Mouse (Mus musculus) embryonic facial prominence, embryonic 15.5 days (tissue): ENCODE measurements around the gene Gm20671. TPM values are rescaled to one million over a fixed set of nuclear protein-coding genes. Genes with fewer than 3 reads are reported as not detected.

Experiments used
- ATAC-seq: fragments of 200-750 bp; cut with Nextera tagmentation; 2 replicates; pipeline ENCODE4 v1.8.0; 2017; ENCODE audit warnings: low read depth, moderate TSS enrichment; ENCODE audit not compliant: insufficient number of reproducible peaks, low FRiP score, low TSS enrichment
- H3K27ac ChIP-seq: fragments of 300-500 bp; sonication (generic); replicated peaks from 2 replicates; pipeline ENCODE4 v1.5.1; 2015; ENCODE audit warnings: mild to moderate bottlenecking, inconsistent platforms
- H3K27me3 ChIP-seq: fragments of 300-500 bp; sonication (generic); 2 replicates; pipeline ENCODE4 v1.6.1; 2015; ENCODE audit warnings: inconsistent platforms
- H3K36me3 ChIP-seq: fragments of 300-500 bp; sonication (generic); 2 replicates; pipeline ENCODE4 v1.6.1; 2015; ENCODE audit warnings: mild to moderate bottlenecking, inconsistent platforms
- H3K4me1 ChIP-seq: fragments of 300-500 bp; sonication (generic); 2 replicates; pipeline ENCODE4 v1.6.1; 2015; ENCODE audit warnings: inconsistent platforms
- H3K4me2 ChIP-seq: fragments of 300-500 bp; sonication (generic); replicated peaks from 2 replicates; pipeline ENCODE4 v1.6.1; 2015; ENCODE audit warnings: mild to moderate bottlenecking, inconsistent platforms
- H3K4me3 ChIP-seq: fragments of 300-500 bp; sonication (generic); replicated peaks from 2 replicates; pipeline ENCODE4 v1.5.1; 2015; ENCODE audit warnings: mild to moderate bottlenecking, inconsistent platforms
- H3K9ac ChIP-seq: fragments of 300-500 bp; sonication (generic); 2 replicates; pipeline ENCODE4 v1.6.1; 2015; ENCODE audit warnings: inconsistent platforms
- H3K9me3 ChIP-seq: fragments of 300-500 bp; sonication (generic); replicated peaks from 2 replicates; pipeline ENCODE4 v1.6.1; 2016; ENCODE audit warnings: inconsistent platforms
- WGBS: fragments of 180-500 bp; shearing (Covaris S2); methylation state at CpG from one replicate; pipeline ENCODE4 v1.1.7; 2015; 5-methylcytosine and 5-hydroxymethylcytosine counted together
- polyA plus RNA-seq: library from polyadenylated mRNA; unstranded; fragments of >200 nt; fragmentation: Nextera tagmentation; extraction: Ambion mirVana; gene quantifications from 2 replicates; pipeline ENCODE4 v1.2.1, GENCODE M21; 2015

Gene Gm20671
- polyA plus RNA-seq, 1 experiment from 2014 or later = not detected

GRCm38 (mm10) chr5:32713042-32713702 lies 113.7 kb downstream of the Gm20671 start:
- peak overlapping the region; percentile 90 for H3K27ac ChIP-seq
- ATAC-seq = no peak

GRCm38 (mm10) chr5:32712221-32713041 lies 114.5 kb downstream of the Gm20671 start:
- no peak overlapping the region for H3K9ac ChIP-seq
- no peaks in the 10 kb centered on the region for H3K36me3 ChIP-seq
- no peak overlapping the region for H3K27ac ChIP-seq
- H3K9me3 ChIP-seq = no peaks in the 10 kb centered on the region
- ATAC-seq = no peak
- no peaks in the 10 kb centered on the region for H3K27me3 ChIP-seq
- WGBS = 60% methylated on average over 4 of the region's 4 CpGs
- peak overlapping the region; percentile 68; the same call in 1 of the 2 replicates for H3K4me2 ChIP-seq
- H3K4me3 ChIP-seq = 0 out of 2 replicates have a peak overlapping the region, but pooled peaks have one; percentile 60
- 0 out of 2 replicates have a peak, but pooled peaks cover 4% of the 10 kb centered on the region for H3K4me1 ChIP-seq

More at GRCm38 (mm10) chr5:32713042-32713702, 113.7 kb downstream of the Gm20671 start:
- Histone ChIP-seq H3K36me3 (no peaks in the 10 kb centered on the region), H3K4me2 (peak overlapping the region; percentile 68), H3K27me3 (no peaks in the 10 kb centered on the region), H3K4me3 (peak overlapping the region; percentile 60), H3K9ac (peak overlapping the region; percentile 53), H3K4me1 (0 out of 2 replicates have a peak, but pooled peaks cover 4% of the 10 kb centered on the region), H3K9me3 (no peaks in the 10 kb centered on the region)
- WGBS = 18% methylated on average over 2 of the region's 2 CpGs

- 79% methylated on average over 5 of the region's 5 CpGs for WGBS
- Histone ChIP-seq H3K4me2 (no peak overlapping the region), H3K4me3 (no peak overlapping the region)
Observed at GRCm38 (mm10) chr5:32711485-32711884, 115.4 kb downstream of the Gm20671 start.

GRCm38 (mm10) chr5:32706226-32706780 lies 120.6 kb downstream of the Gm20671 start:
- Histone ChIP-seq H3K9me3 (no peaks in the 10 kb centered on the region), H3K27ac (no peak overlapping the region), H3K36me3 (no peaks in the 10 kb centered on the region), H3K9ac (no peak overlapping the region), H3K4me1 (no peaks in the 10 kb centered on the region), H3K27me3 (no peaks in the 10 kb centered on the region), H3K4me2 (no peak overlapping the region), H3K4me3 (no peak overlapping the region)
- ATAC-seq = no peak
- 78% methylated on average over 2 of the region's 2 CpGs for WGBS

More at GRCm38 (mm10) chr5:32711485-32711884, 115.4 kb downstream of the Gm20671 start:
- H3K27me3 ChIP-seq = no peaks in the 10 kb centered on the region
- no peak overlapping the region for H3K27ac ChIP-seq
- no peaks in the 10 kb centered on the region for H3K36me3 ChIP-seq
- no peak for ATAC-seq
- H3K9me3 ChIP-seq = no peaks in the 10 kb centered on the region
- 0 out of 2 replicates have a peak, but pooled peaks cover 4% of the 10 kb centered on the region for H3K4me1 ChIP-seq
- no peak overlapping the region for H3K9ac ChIP-seq

- H3K27me3 ChIP-seq = no peaks in the 10 kb centered on the region
- H3K36me3 ChIP-seq = no peaks in the 10 kb centered on the region
- no peak overlapping the region for H3K9ac ChIP-seq
- no peaks in the 10 kb centered on the region for H3K4me1 ChIP-seq
- ATAC-seq = no peak
- 74% methylated on average over 5 of the region's 5 CpGs for WGBS
- H3K4me3 ChIP-seq = no peak overlapping the region
- H3K27ac ChIP-seq = no peak overlapping the region
- no peak overlapping the region for H3K4me2 ChIP-seq
- H3K9me3 ChIP-seq = no peaks in the 10 kb centered on the region
Observed at GRCm38 (mm10) chr5:32697208-32697867, 129.6 kb downstream of the Gm20671 start.

GRCm38 (mm10) chr5:32693411-32693810 lies 133.5 kb downstream of the Gm20671 start:
- ATAC-seq = no peak

More at GRCm38 (mm10) chr5:32693411-32693810, 133.5 kb downstream of the Gm20671 start:
- Histone ChIP-seq H3K27ac (no peak overlapping the region), H3K4me3 (no peak overlapping the region), H3K27me3 (no peaks in the 10 kb centered on the region), H3K9me3 (no peaks in the 10 kb centered on the region), H3K36me3 (no peaks in the 10 kb centered on the region; the same call in 1 of the 2 replicates), H3K4me1 (no peaks in the 10 kb centered on the region), H3K9ac (no peak overlapping the region), H3K4me2 (no peak overlapping the region)
- 58% methylated on average over 2 of the region's 2 CpGs for WGBS

Other genes with a start within 250 kb of the Gm20671 start
- gene Yes1, start 215.9 kb downstream of the Gm20671 start, polyA plus RNA-seq = 29.1 and 30.5 TPM in 2 replicates
- gene Pisd, start 41.5 kb downstream of the Gm20671 start, polyA plus RNA-seq = 59.0 and 60.9 TPM in 2 replicates
- gene Prr14l, start 27.1 kb upstream of the Gm20671 start, polyA plus RNA-seq = 14.4 and 16.9 TPM in 2 replicates
- gene Depdc5, start 36.6 kb upstream of the Gm20671 start, polyA plus RNA-seq = 22.2 and 23.4 TPM in 2 replicates
- gene Ywhah, start 191.7 kb upstream of the Gm20671 start, polyA plus RNA-seq = 362 and 371 TPM in 2 replicates